ENCODE assay signal across 8 mouse cellular contexts in the genomic region with DNA sequence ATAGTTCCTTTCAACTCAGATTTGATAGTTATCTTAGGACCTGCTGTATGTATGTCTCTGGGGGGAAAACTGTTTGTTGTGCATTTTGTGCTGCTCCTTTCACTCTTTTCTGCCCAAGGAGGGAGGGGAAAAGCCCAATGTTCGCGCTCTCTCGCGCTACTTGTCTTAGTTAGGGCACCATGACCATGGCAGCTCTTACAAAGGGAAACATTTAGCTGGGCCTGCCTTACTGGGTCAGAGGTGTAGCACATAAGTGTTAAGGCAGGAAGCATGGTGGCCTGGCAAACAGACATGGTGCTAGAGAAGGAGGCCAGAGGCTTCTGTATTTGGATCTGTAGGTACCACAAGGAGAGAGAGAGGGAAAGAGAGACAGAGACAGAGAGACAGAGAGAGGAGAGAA. TPM values are rescaled to one million over a fixed set of nuclear protein-coding genes. Genes with fewer than 3 reads are reported as not detected.
DNase-seq lines count a peak whose midpoint lies in the region; ATAC-seq and TF ChIP-seq lines count a peak whose summit lies in the region.

No protein-coding gene starts in this region.

- no peaks in the 10 kb centered on the region for H3K27me3 ChIP-seq in hindbrain, embryonic 14.5 days (ENCODE audit: control insufficient read depth, insufficient read depth, low read length)
- no peaks in the 10 kb centered on the region for H3K27me3 ChIP-seq in midbrain, embryonic 15.5 days (replicated peaks)

- peak; percentile 3 for DNase-seq in kidney, adult 11 months
- DNase-seq in kidney, postnatal 25 days = no peak
- no peak for DNase-seq in hindbrain, embryonic 14.5 days (ENCODE audit: low spot score)
- no peak for DNase-seq in layer of hippocampus, adult 8-10 months (ENCODE audit: low spot score in 2 of 2)
- DNase-seq in urinary bladder, postnatal 10 days (ENCODE audit: low spot score) = no peak
- DNase-seq in retina, embryonic 14.5 days (ENCODE audit: low spot score) = no peak

- peak overlapping the region; percentile 46 for H3K4me3 ChIP-seq in bone marrow macrophage, adult 2 months (ENCODE audit: insufficient read depth, low read length)
- H3K4me3 ChIP-seq in hindbrain, embryonic 14.5 days (replicated peaks; ENCODE audit: low read length) = peak overlapping the region; percentile 95
- peak overlapping the region; percentile 27 for H3K4me3 ChIP-seq in midbrain, embryonic 15.5 days

- no peaks in the 10 kb centered on the region for H3K9me3 ChIP-seq in hindbrain, embryonic 14.5 days (ENCODE audit: control insufficient read depth, low read length)
- no peaks in the 10 kb centered on the region for H3K9me3 ChIP-seq in midbrain, embryonic 15.5 days

- H3K4me1 ChIP-seq in bone marrow macrophage, adult 2 months (ENCODE audit: control insufficient read depth, insufficient read depth, low read length) = peaks cover 22% of the 10 kb centered on the region
- H3K4me1 ChIP-seq in hindbrain, embryonic 14.5 days (replicated peaks; ENCODE audit: control insufficient read depth, insufficient read depth, low read length) = peaks cover 33% of the 10 kb centered on the region
- peaks cover 35% of the 10 kb centered on the region for H3K4me1 ChIP-seq in midbrain, embryonic 15.5 days

- no peak for ATAC-seq in hindbrain, embryonic 14.5 days (ENCODE audit: low FRiP score)
- ATAC-seq in midbrain, embryonic 15.5 days (replicated peaks) = no peak

- H3K9ac ChIP-seq in hindbrain, embryonic 14.5 days = no peak overlapping the region
- H3K9ac ChIP-seq in midbrain, embryonic 15.5 days = peak overlapping the region; percentile 29; the same call in 1 of the 2 replicates

- H3K4me2 ChIP-seq in hindbrain, embryonic 14.5 days (replicated peaks) = peak overlapping the region; percentile 96
- H3K4me2 ChIP-seq in midbrain, embryonic 15.5 days = peak overlapping the region; percentile 91

- no peak for TF ChIP-seq CTCF in bone marrow macrophage, adult 2 months (IDR thresholded peaks at IDR 0.05; ENCODE audit: low read depth, low read length)

- H3K36me3 ChIP-seq in hindbrain, embryonic 14.5 days (replicated peaks; ENCODE audit: control insufficient read depth, insufficient read depth) = no peaks in the 10 kb centered on the region
- no peaks in the 10 kb centered on the region for H3K36me3 ChIP-seq in midbrain, embryonic 15.5 days (replicated peaks)

- WGBS in hindbrain, embryonic 14.5 days = 43% methylated on average over 4 of the region's 4 CpGs
- 78% methylated on average over 4 of the region's 4 CpGs for WGBS in midbrain, embryonic 15.5 days

- no peak for TF ChIP-seq POLR2A in bone marrow macrophage, adult 2 months (IDR thresholded peaks at IDR 0.05; ENCODE audit: borderline replicate concordance, low read depth, low read length)

- no peak overlapping the region for H3K27ac ChIP-seq in bone marrow macrophage, adult 2 months (ENCODE audit: insufficient read depth, low read depth, low read length)
- H3K27ac ChIP-seq in hindbrain, embryonic 14.5 days = no peak overlapping the region
- H3K27ac ChIP-seq in midbrain, embryonic 15.5 days = no peak overlapping the region

RNA-seq across cellular contexts. Expression of gene Msl2, which starts 4.7 kb away (rescaled TPM):
- polyA plus RNA-seq in bone marrow macrophage, adult 2 months (2012; ENCODE audit: insufficient read depth, insufficient read length, missing spikeins) = 35.4 and 38.9 TPM in 2 replicates
- polyA plus RNA-seq in hindbrain, embryonic 14.5 days (2014; fragmentation: Nextera tagmentation; extraction: Ambion mirVana) = 6.0 and 7.8 TPM in 2 replicates
- polyA plus RNA-seq in midbrain, embryonic 15.5 days (2015; fragmentation: Nextera tagmentation; extraction: Ambion mirVana) = 4.5 and 4.8 TPM in 2 replicates
- 10 to 100 TPM; 66.6 to 73.6 (median 67.9) TPM for total RNA-seq in layer of hippocampus, adult 8-10 months (2022)

RNA-seq across cellular contexts. Expression of gene Pccb, which starts 43.9 kb away (rescaled TPM):
- polyA plus RNA-seq in bone marrow macrophage, adult 2 months (2012; ENCODE audit: insufficient read depth, insufficient read length, missing spikeins) = 24.0 and 24.7 TPM in 2 replicates
- 24.2 and 24.9 TPM in 2 replicates for polyA plus RNA-seq in hindbrain, embryonic 14.5 days (2014; fragmentation: Nextera tagmentation; extraction: Ambion mirVana)
- 27.5 and 27.6 TPM in 2 replicates for polyA plus RNA-seq in midbrain, embryonic 15.5 days (2015; fragmentation: Nextera tagmentation; extraction: Ambion mirVana)
- total RNA-seq in layer of hippocampus, adult 8-10 months (2022) = 10 to 100 TPM; 42.8 to 54.5 (median 47.5) TPM

Comparison
In these comparisons a context has a peak if more than half of its experiments do, and no peak if none do; other contexts are left out.
1. H3K4me3 ChIP-seq: peak in every context shown above with its lines; median percentile 95 in hindbrain, embryonic 14.5 days; 46 in bone marrow macrophage, adult 2 months; 27 in midbrain, embryonic 15.5 days.